Mouse (Mus musculus): ENCODE results near the gene Kirrel3. TPM values are rescaled to one million over a fixed set of nuclear protein-coding genes. Genes with fewer than 3 reads are reported as not detected.

Kirrel3 gene
- polyA plus RNA-seq, 1 experiment from 2014 or later = 4.0 TPM

GRCm38 (mm10) chr9:34582496-34582895, 96.8 kb downstream of the Kirrel3 start:
- Histone ChIP-seq H3K9me3 (replicated peaks) (no peaks in the 10 kb centered on the region), H3K27ac (replicated peaks) (no peak overlapping the region), H3K36me3 (no peaks in the 10 kb centered on the region), H3K4me1 (no peaks in the 10 kb centered on the region; the same call in 1 of the 2 replicates), H3K4me3 (no peak overlapping the region), H3K27me3 (ENCODE audit: low read depth, poor library complexity, severe bottlenecking) (peaks cover 30% of the 10 kb centered on the region)
- 91% methylated on average over 1 of the region's 1 CpGs for WGBS
- no peak for DNase-seq (ENCODE audit: low spot score)

GRCm38 (mm10) chr9:34585487-34585886, 99.8 kb downstream of the Kirrel3 start:
- no peaks in the 10 kb centered on the region for H3K36me3 ChIP-seq
- DNase-seq (ENCODE audit: low spot score) = no peak

GRCm38 (mm10) chr9:34586080-34586479, 100.4 kb downstream of the Kirrel3 start:
- Histone ChIP-seq H3K27ac (replicated peaks) (no peak overlapping the region), H3K9me3 (replicated peaks) (no peaks in the 10 kb centered on the region), H3K4me1 (peaks cover 15% of the 10 kb centered on the region), H3K27me3 (ENCODE audit: low read depth, poor library complexity, severe bottlenecking) (peaks cover 45% of the 10 kb centered on the region), H3K4me3 (no peak overlapping the region), H3K36me3 (no peaks in the 10 kb centered on the region)
- DNase-seq (ENCODE audit: low spot score) = no peak
- 90% methylated on average over 2 of the region's 2 CpGs for WGBS

More at GRCm38 (mm10) chr9:34585487-34585886, 99.8 kb downstream of the Kirrel3 start:
- Histone ChIP-seq H3K27me3 (ENCODE audit: low read depth, poor library complexity, severe bottlenecking) (peaks cover 39% of the 10 kb centered on the region), H3K4me1 (peaks cover 15% of the 10 kb centered on the region), H3K4me3 (no peak overlapping the region), H3K9me3 (replicated peaks) (no peaks in the 10 kb centered on the region), H3K27ac (replicated peaks) (no peak overlapping the region)
- WGBS = 61% methylated on average over 2 of the region's 2 CpGs

GRCm38 (mm10) chr9:34589799-34590198, 104.1 kb downstream of the Kirrel3 start:
- WGBS = 33% methylated on average over 1 of the region's 1 CpGs

GRCm38 (mm10) chr9:34592073-34592610, 106.4 kb downstream of the Kirrel3 start:
- Histone ChIP-seq H3K9me3 (replicated peaks) (no peaks in the 10 kb centered on the region), H3K4me1 (peaks cover 20% of the 10 kb centered on the region), H3K36me3 (no peaks in the 10 kb centered on the region), H3K27me3 (ENCODE audit: low read depth, poor library complexity, severe bottlenecking) (peaks cover 40% of the 10 kb centered on the region; the same call in 1 of the 2 replicates), H3K27ac (replicated peaks) (no peak overlapping the region), H3K4me3 (no peak overlapping the region)
- no peak for DNase-seq (ENCODE audit: low spot score)
- WGBS = 65% methylated on average over 3 of the region's 3 CpGs

More at GRCm38 (mm10) chr9:34589799-34590198, 104.1 kb downstream of the Kirrel3 start:
- Histone ChIP-seq H3K27ac (replicated peaks) (no peak overlapping the region), H3K9me3 (replicated peaks) (no peaks in the 10 kb centered on the region), H3K4me1 (peaks cover 20% of the 10 kb centered on the region), H3K36me3 (no peaks in the 10 kb centered on the region), H3K27me3 (ENCODE audit: low read depth, poor library complexity, severe bottlenecking) (peaks cover 57% of the 10 kb centered on the region; the same call in 1 of the 2 replicates), H3K4me3 (no peak overlapping the region)
- no peak for DNase-seq (ENCODE audit: low spot score)

- Histone ChIP-seq H3K4me1 (peaks cover 20% of the 10 kb centered on the region), H3K4me3 (no peak overlapping the region), H3K27ac (replicated peaks) (no peak overlapping the region), H3K27me3 (ENCODE audit: low read depth, poor library complexity, severe bottlenecking) (peaks cover 27% of the 10 kb centered on the region; the same call in 1 of the 2 replicates), H3K9me3 (replicated peaks) (no peaks in the 10 kb centered on the region), H3K36me3 (no peaks in the 10 kb centered on the region)
- 85% methylated on average over 4 of the region's 4 CpGs for WGBS
- DNase-seq (ENCODE audit: low spot score) = no peak
Observed at GRCm38 (mm10) chr9:34593889-34594288, 108.2 kb downstream of the Kirrel3 start.

GRCm38 (mm10) chr9:34600326-34600725, 114.6 kb downstream of the Kirrel3 start:
- 79% methylated on average over 4 of the region's 4 CpGs for WGBS
- Histone ChIP-seq H3K27ac (replicated peaks) (no peak overlapping the region), H3K4me3 (no peak overlapping the region), H3K9me3 (replicated peaks) (no peaks in the 10 kb centered on the region), H3K36me3 (no peaks in the 10 kb centered on the region), H3K4me1 (no peaks in the 10 kb centered on the region), H3K27me3 (ENCODE audit: low read depth, poor library complexity, severe bottlenecking) (no peaks in the 10 kb centered on the region)
- no peak for DNase-seq (ENCODE audit: low spot score)

GRCm38 (mm10) chr9:34603750-34604149, 118.1 kb downstream of the Kirrel3 start:
- no peaks in the 10 kb centered on the region for H3K36me3 ChIP-seq
- no peaks in the 10 kb centered on the region for H3K4me1 ChIP-seq
- no peaks in the 10 kb centered on the region for H3K9me3 ChIP-seq (replicated peaks)
- no peak overlapping the region for H3K4me3 ChIP-seq
- H3K27me3 ChIP-seq (ENCODE audit: low read depth, poor library complexity, severe bottlenecking) = no peaks in the 10 kb centered on the region
- no peak for DNase-seq (ENCODE audit: low spot score)
- 88% methylated on average over 7 of the region's 7 CpGs for WGBS
- H3K27ac ChIP-seq (replicated peaks) = no peak overlapping the region

- WGBS = 87% methylated on average over 4 of the region's 4 CpGs
- H3K9me3 ChIP-seq (replicated peaks) = no peaks in the 10 kb centered on the region
- no peak overlapping the region for H3K27ac ChIP-seq (replicated peaks)
Observed at GRCm38 (mm10) chr9:34604931-34605330, 119.2 kb downstream of the Kirrel3 start.

GRCm38 (mm10) chr9:34605486-34605885, 119.8 kb downstream of the Kirrel3 start:
- no peaks in the 10 kb centered on the region for H3K9me3 ChIP-seq (replicated peaks)
- H3K27ac ChIP-seq (replicated peaks) = no peak overlapping the region
- H3K36me3 ChIP-seq = no peaks in the 10 kb centered on the region
- DNase-seq (ENCODE audit: low spot score) = no peak
- H3K4me1 ChIP-seq = no peaks in the 10 kb centered on the region
- no peaks in the 10 kb centered on the region for H3K27me3 ChIP-seq (ENCODE audit: low read depth, poor library complexity, severe bottlenecking)
- WGBS = 89% methylated on average over 8 of the region's 8 CpGs
- no peak overlapping the region for H3K4me3 ChIP-seq

More at GRCm38 (mm10) chr9:34604931-34605330, 119.2 kb downstream of the Kirrel3 start:
- H3K27me3 ChIP-seq (ENCODE audit: low read depth, poor library complexity, severe bottlenecking) = no peaks in the 10 kb centered on the region
- H3K4me1 ChIP-seq = no peaks in the 10 kb centered on the region
- H3K4me3 ChIP-seq = no peak overlapping the region
- H3K36me3 ChIP-seq = no peaks in the 10 kb centered on the region
- no peak for DNase-seq (ENCODE audit: low spot score)

- 73% methylated on average over 2 of the region's 2 CpGs for WGBS
- Histone ChIP-seq H3K36me3 (no peaks in the 10 kb centered on the region), H3K27me3 (ENCODE audit: low read depth, poor library complexity, severe bottlenecking) (no peaks in the 10 kb centered on the region), H3K27ac (replicated peaks) (no peak overlapping the region), H3K4me3 (no peak overlapping the region), H3K9me3 (replicated peaks) (no peaks in the 10 kb centered on the region), H3K4me1 (no peaks in the 10 kb centered on the region)
- no peak for DNase-seq (ENCODE audit: low spot score)
Observed at GRCm38 (mm10) chr9:34607976-34608375, 122.3 kb downstream of the Kirrel3 start.

GRCm38 (mm10) chr9:34612886-34613769, 127.4 kb downstream of the Kirrel3 start:
- Histone ChIP-seq H3K27me3 (ENCODE audit: low read depth, poor library complexity, severe bottlenecking) (no peaks in the 10 kb centered on the region), H3K4me1 (no peaks in the 10 kb centered on the region), H3K4me3 (no peak overlapping the region), H3K27ac (replicated peaks) (no peak overlapping the region), H3K36me3 (no peaks in the 10 kb centered on the region), H3K9me3 (replicated peaks) (no peaks in the 10 kb centered on the region)
- DNase-seq (ENCODE audit: low spot score) = no peak
- WGBS = 94% methylated on average over 6 of the region's 6 CpGs

GRCm38 (mm10) chr9:34618099-34618498, 132.4 kb downstream of the Kirrel3 start:
- no peaks in the 10 kb centered on the region for H3K36me3 ChIP-seq
- no peak overlapping the region for H3K27ac ChIP-seq (replicated peaks)
- no peaks in the 10 kb centered on the region for H3K9me3 ChIP-seq (replicated peaks)
- WGBS = 69% methylated on average over 6 of the region's 6 CpGs
- H3K27me3 ChIP-seq (ENCODE audit: low read depth, poor library complexity, severe bottlenecking) = no peaks in the 10 kb centered on the region
- no peak for DNase-seq (ENCODE audit: low spot score)
- no peaks in the 10 kb centered on the region for H3K4me1 ChIP-seq
- H3K4me3 ChIP-seq = no peak overlapping the region
